Mouse (Mus musculus): Measurements from ENCODE around the gene Rcan1. TPM values are rescaled to one million over a fixed set of nuclear protein-coding genes. Genes with fewer than 3 reads are reported as not detected.
"Not testable (repeated sequence)": the region's sequence is repeated elsewhere in the genome, so short reads cannot be mapped to it uniquely, and the experiment has no call there.

The Rcan1 gene
- 32.1 and 35.8 TPM in 2 replicates for polyA plus RNA-seq (2012; rRNA removed)

DNA sequence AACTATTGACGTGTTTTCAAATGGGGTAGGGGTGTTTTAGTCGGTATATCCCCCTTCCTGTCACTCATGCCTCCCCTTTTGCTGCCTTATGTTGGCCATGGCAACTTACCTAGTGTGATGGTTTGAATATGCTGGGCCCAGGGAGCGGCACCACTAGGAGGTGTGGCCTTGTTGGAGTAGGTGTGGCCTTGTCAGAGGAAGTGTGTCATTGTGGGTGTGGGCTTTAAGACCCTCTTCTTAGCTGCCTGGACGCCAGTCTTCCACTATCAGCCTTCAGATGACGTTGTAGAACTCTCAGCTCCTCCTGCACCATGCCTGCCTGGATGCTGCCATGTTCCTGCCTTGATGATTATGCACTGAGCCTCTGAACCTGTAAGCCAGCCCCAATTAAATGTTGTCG is at the start of gene Rcan1:
Gene Rcan1, minus strand, starts transcription at position 162 of the 400 bp plus-strand sequence.
- TF ChIP-seq POLR2A (IDR thresholded peaks at IDR 0.05; ENCODE audit: borderline replicate concordance, insufficient read depth, low read length) (no peak), CTCF (IDR thresholded peaks at IDR 0.05; ENCODE audit: borderline replicate concordance, insufficient read depth, low read depth, low read length) (no peak)
- no peaks in the 10 kb centered on the region for H3K4me1 ChIP-seq (ENCODE audit: control insufficient read depth, insufficient read depth, low read length)
- 79% methylated on average over 6 of the region's 6 CpGs for WGBS
- no peak within 1 kb of the TSS for H3K4me3 ChIP-seq (replicated peaks; ENCODE audit: insufficient read depth, low read depth, low read length)
- H3K27me3 ChIP-seq (ENCODE audit: control insufficient read depth, insufficient read depth, low read length), result no peaks in the 10 kb centered on the region
- no peak within 1 kb of the TSS for H3K27ac ChIP-seq (ENCODE audit: insufficient read depth, low read length)
- DNase-seq, result no peak

DNA sequence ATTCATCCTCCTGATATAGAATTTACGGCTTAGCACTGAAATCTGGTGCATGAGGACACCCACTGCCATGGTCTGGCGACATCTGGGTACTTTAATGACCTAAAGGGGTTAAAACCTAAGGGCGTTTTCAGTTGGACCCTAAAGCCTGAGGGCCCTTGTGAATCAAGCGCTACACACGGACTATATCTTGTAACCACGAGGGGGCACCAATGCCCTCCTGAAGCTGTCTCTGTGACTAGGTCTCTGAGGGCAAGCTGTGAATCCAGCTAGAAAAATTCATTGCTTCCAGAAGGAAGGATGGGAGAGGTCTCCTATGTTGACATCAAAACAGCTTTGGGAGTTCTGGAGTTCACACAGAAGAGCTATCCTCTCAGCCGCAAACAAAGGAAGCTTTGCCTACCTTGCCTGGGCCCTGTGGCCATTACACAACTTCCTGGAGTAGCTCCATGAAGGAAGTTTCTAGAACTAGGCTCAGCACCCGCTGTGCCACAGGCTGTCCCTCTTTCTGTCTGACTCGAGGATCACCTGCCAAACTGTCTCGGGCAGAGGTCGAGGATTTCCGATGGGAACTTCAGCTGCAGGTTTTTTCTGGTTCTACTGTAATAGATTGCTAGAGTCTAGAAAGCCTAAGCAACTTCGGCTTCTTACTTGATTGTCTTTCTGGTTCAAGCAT is 49.3 kb upstream of the Rcan1 start:
- Histone ChIP-seq H3K4me1 (ENCODE audit: control insufficient read depth, insufficient read depth, low read length) (no peaks in the 10 kb centered on the region), H3K4me3 (replicated peaks; ENCODE audit: insufficient read depth, low read depth, low read length) (no peak overlapping the region), H3K27me3 (ENCODE audit: control insufficient read depth, insufficient read depth, low read length) (no peaks in the 10 kb centered on the region), H3K27ac (ENCODE audit: insufficient read depth, low read length) (no peak overlapping the region)
- DNase-seq, result peak; percentile 12 to 14
- WGBS, result 44% methylated on average over 13 of the region's 13 CpGs
- TF ChIP-seq POLR2A (IDR thresholded peaks at IDR 0.05; ENCODE audit: borderline replicate concordance, insufficient read depth, low read length) (no peak), CTCF (IDR thresholded peaks at IDR 0.05; ENCODE audit: borderline replicate concordance, insufficient read depth, low read depth, low read length) (peak; percentile 54; the same call in 1 of the 2 replicates)

DNA sequence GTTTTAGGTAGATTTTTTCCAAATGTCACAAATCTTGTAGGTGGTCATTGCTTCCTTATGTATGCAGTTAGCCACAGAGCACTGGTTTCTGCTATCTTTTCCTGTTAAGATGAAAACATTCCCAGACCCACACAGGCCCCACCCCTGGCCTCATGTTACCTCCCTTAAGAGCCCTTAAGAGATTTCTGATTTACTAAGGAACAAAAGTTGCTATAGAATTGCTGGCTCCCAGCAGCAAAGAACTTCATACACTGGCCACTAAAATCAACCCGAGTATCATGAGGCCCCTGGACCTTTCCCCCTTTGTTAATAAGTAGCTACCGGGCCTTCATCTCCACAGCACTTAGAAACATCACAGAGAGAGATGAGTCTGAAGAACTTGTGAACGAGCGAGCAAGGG is 48.1 kb upstream of the Rcan1 start:
- Histone ChIP-seq H3K4me3 (replicated peaks; ENCODE audit: insufficient read depth, low read depth, low read length) (no peak overlapping the region), H3K27ac (ENCODE audit: insufficient read depth, low read length) (no peak overlapping the region), H3K4me1 (ENCODE audit: control insufficient read depth, insufficient read depth, low read length) (no peaks in the 10 kb centered on the region), H3K27me3 (ENCODE audit: control insufficient read depth, insufficient read depth, low read length) (no peaks in the 10 kb centered on the region)
- 89% methylated on average over 4 of the region's 4 CpGs for WGBS
- no peak for DNase-seq
- TF ChIP-seq CTCF (IDR thresholded peaks at IDR 0.05; ENCODE audit: borderline replicate concordance, insufficient read depth, low read depth, low read length), result no peak
- no peak for TF ChIP-seq POLR2A (IDR thresholded peaks at IDR 0.05; ENCODE audit: borderline replicate concordance, insufficient read depth, low read length)

DNA sequence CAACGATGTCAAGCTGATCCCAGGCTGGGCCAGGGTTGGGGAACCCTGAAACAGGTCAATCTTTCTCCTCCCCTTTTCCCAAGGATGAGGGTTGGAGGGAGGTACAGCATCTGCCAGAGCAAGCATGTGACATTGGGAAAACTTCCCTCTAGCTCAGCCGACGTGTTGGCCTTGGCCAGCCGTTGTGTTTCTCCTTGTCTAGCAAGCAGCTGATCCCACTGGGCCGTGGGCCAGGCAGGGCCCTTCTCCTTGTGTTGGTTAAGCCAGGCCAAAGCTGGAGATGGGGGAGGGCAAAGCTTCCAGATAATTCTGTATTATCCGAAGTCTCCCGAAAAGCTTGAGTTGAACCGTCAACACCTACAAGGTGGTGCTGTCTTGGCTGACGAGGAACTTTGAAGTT is 45.5 kb upstream of the Rcan1 start:
- no peak for TF ChIP-seq POLR2A (IDR thresholded peaks at IDR 0.05; ENCODE audit: borderline replicate concordance, insufficient read depth, low read length)
- TF ChIP-seq CTCF (IDR thresholded peaks at IDR 0.05; ENCODE audit: borderline replicate concordance, insufficient read depth, low read depth, low read length), result no peak
- Histone ChIP-seq H3K27me3 (ENCODE audit: control insufficient read depth, insufficient read depth, low read length) (no peaks in the 10 kb centered on the region), H3K4me3 (replicated peaks; ENCODE audit: insufficient read depth, low read depth, low read length) (no peak overlapping the region), H3K4me1 (ENCODE audit: control insufficient read depth, insufficient read depth, low read length) (0 out of 2 replicates have a peak, but pooled peaks cover 2% of the 10 kb centered on the region), H3K27ac (ENCODE audit: insufficient read depth, low read length) (no peak overlapping the region)
- WGBS, result 37% methylated on average over 9 of the region's 9 CpGs
- DNase-seq, result no peak

DNA sequence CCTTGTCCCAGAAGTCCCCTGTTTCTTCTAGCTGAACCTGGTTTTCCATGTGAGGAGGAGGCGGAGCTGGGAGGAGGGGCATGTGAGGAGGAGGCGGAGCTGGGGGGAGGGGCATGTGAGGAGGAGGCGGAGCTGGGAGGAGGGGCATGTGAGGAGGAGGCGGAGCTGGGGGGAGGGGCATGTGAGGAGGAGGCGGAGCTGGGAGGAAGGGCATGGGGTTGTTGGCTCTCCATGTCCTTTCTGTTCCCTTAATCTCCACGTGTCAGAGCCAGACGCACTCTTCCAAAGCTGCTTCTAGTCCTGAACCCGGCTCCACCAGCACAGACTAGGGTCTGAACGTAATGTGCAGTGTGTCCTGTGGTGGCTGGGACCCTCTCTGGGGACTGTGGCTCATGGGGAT is 44.2 kb upstream of the Rcan1 start:
- DNase-seq; H3K27me3 ChIP-seq (ENCODE audit: control insufficient read depth, insufficient read depth, low read length); H3K4me1 ChIP-seq (ENCODE audit: control insufficient read depth, insufficient read depth, low read length); H3K27ac ChIP-seq (ENCODE audit: insufficient read depth, low read length); H3K4me3 ChIP-seq (replicated peaks; ENCODE audit: insufficient read depth, low read depth, low read length): not testable (repeated sequence)
- WGBS, result 74% methylated on average over 9 of the region's 9 CpGs

DNA sequence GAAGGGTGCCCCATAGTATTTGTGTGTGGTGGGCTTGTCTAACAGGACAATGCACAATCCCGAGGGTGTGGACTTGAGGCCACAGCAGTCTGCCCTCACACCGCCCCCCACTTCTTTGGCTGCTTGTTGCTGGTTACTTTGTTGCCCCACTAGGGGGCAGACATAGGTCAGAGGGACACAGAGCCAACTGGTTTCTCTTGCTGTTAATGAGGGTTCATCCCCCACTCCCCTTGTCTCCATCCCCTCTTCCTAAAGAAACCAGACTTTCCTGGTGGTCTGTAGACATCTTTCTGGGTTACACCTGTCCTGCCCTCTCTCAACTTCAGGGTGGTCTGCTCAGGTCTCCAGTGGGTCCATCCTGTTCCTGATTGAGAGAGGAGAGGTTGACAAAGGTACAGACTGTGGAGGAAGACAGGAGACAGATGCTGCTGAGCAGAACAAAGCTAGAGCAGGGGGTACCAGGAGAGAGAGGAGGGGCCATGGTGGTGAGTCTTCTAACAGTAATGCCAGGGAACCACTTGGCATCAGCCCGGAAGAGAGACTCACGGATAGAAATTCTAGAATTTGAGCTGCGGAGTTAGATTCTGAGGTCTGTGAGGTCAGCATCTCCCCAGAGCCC is 41.2 kb upstream of the Rcan1 start:
- TF ChIP-seq POLR2A (IDR thresholded peaks at IDR 0.05; ENCODE audit: borderline replicate concordance, insufficient read depth, low read length) (no peak), CTCF (IDR thresholded peaks at IDR 0.05; ENCODE audit: borderline replicate concordance, insufficient read depth, low read depth, low read length) (peak; percentile 54)
- DNase-seq, result peak in 1 of 2 experiments; percentile 21
- 21% methylated on average over 5 of the region's 5 CpGs for WGBS

DNA sequence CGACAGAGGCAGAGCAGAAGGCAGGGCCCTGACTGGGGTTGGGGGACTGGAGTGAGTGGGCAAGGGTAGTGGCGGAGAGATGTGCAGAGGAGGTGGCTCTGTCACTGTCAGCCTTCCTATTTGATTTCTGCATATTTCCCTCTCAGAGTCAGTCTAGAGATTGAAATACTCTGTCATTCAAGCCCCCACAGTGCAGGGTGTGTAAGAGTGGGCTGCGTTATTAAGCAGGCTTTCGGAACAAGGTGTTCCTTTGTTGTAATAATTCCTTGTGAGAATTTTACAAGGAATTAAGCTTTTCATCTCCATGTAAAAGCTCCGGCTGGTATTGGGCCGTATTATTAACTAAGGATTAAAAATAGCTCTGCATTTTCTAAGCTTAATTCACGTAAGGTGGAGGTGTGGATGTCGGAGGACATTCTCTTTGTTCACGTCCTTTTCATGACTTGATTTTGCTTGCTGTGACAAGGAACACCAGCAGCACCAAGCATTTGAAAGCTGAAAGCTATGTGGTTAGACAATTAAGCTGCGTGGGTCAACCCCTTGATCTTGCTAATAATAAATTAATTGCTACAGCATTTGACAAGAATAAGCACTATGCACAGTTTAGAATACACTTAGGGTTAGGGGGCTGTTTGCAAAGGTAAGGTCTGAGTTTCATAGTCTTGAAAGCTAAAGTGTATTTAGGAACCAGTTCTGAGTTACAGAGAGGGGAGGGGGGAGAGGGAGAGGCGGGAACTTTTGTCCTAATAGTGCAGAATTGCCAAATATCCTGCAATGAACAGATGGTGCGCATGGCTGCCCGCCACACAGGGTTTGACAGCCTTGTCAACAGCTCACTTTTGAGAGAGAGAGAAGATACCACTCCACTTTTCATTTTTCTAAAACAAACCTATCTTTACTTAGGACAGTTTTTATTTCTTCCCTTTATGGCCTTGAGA is 40.4 kb upstream of the Rcan1 start:
- Histone ChIP-seq H3K4me3 (replicated peaks; ENCODE audit: insufficient read depth, low read depth, low read length) (no peak overlapping the region), H3K27ac (ENCODE audit: insufficient read depth, low read length) (no peak overlapping the region), H3K27me3 (ENCODE audit: control insufficient read depth, insufficient read depth, low read length) (no peaks in the 10 kb centered on the region), H3K4me1 (ENCODE audit: control insufficient read depth, insufficient read depth, low read length) (0 out of 2 replicates have a peak, but pooled peaks cover 2% of the 10 kb centered on the region)
- peak; percentile 29 to 47 for DNase-seq
- WGBS, result 55% methylated on average over 13 of the region's 13 CpGs
- no peak for TF ChIP-seq POLR2A (IDR thresholded peaks at IDR 0.05; ENCODE audit: borderline replicate concordance, insufficient read depth, low read length)
- no peak for TF ChIP-seq CTCF (IDR thresholded peaks at IDR 0.05; ENCODE audit: borderline replicate concordance, insufficient read depth, low read depth, low read length)

More for the DNA sequence above, 41.2 kb upstream of the Rcan1 start:
- Histone ChIP-seq H3K27me3 (ENCODE audit: control insufficient read depth, insufficient read depth, low read length) (no peaks in the 10 kb centered on the region), H3K4me3 (replicated peaks; ENCODE audit: insufficient read depth, low read depth, low read length) (no peak overlapping the region), H3K27ac (ENCODE audit: insufficient read depth, low read length) (no peak overlapping the region), H3K4me1 (ENCODE audit: control insufficient read depth, insufficient read depth, low read length) (0 out of 2 replicates have a peak, but pooled peaks cover 2% of the 10 kb centered on the region)
